Mouse (Mus musculus): Measurements from ENCODE around the gene Fam8a1. TPM values are rescaled to one million over a fixed set of nuclear protein-coding genes. Genes with fewer than 3 reads are reported as not detected.

Gene Fam8a1
- total and polyA plus RNA-seq, 3 experiments = 8.4 to 16.5 TPM; not detected in 1

DNA sequence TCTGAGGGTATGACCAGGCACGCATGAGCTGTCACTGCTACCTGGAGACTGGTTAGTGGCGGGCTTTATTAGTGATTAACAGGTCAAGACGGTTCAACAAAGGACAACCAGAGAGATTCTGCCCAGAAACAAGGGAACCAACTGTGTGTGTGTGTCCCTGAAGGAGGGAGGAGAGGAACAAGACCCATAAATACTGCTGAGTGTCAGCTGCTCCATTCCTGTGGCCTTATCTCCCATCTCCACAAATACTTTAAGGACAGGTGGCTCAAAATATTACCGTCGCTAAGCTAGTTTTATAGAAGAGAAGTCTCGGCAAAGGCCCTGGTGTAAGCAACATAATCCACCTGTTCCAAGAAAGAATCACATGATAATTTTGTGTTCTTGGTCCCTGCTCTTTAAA is 39.9 kb upstream of the Fam8a1 start:
- Histone ChIP-seq H3K27me3 (ENCODE audit: control insufficient read depth in 1 of 2, insufficient read depth in 2 of 2, low read length in 2 of 2) (no peaks in the 10 kb centered on the region), H3K27ac (ENCODE audit: control insufficient read depth, low read depth, low read length) (no peak overlapping the region)
- no peak for TF ChIP-seq MYB (IDR thresholded peaks at IDR 0.05; ENCODE audit: low read depth, low read length)
- TF ChIP-seq MEF2A (IDR thresholded peaks at IDR 0.05; ENCODE audit: extremely low read depth, insufficient replicate concordance, low read depth, low read length, poor library complexity, severe bottlenecking) = no peak
- TF ChIP-seq HCFC1 (IDR thresholded peaks at IDR 0.05; ENCODE audit: low read depth, low read length) = no peak
- no peak for TF ChIP-seq KAT2A (conservative IDR thresholded peaks at IDR 0.05; ENCODE audit: low read depth, low read length)
- TF ChIP-seq USF2 (IDR thresholded peaks at IDR 0.05; ENCODE audit: borderline replicate concordance in 1 of 2, insufficient read depth in 1 of 2, low read depth in 1 of 2, low read length in 2 of 2) = no peak
- no peak for TF ChIP-seq TAL1 (IDR thresholded peaks at IDR 0.05; ENCODE audit: low read length)
- TF ChIP-seq UBTF (IDR thresholded peaks at IDR 0.05; ENCODE audit: borderline replicate concordance, insufficient read depth, low read depth, low read length) = no peak

DNA sequence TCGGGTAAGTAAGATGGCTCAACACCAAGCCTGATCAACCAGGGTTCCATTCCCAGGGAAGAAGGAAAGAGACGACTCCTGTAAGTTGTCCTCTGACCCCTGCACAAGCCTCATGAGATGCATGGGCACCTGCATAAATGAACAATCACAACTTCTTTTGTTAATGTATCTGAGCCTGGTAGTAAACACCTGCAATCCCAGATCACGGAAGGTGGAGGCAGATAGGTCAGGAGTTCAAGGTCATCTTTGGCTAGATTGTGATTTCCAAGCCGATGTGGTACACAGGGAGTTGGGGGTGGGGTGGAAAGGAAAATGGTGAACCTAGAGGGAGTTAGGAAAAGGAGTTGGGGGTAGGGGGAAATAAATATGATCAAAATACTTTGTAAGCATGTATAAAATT is 36.5 kb upstream of the Fam8a1 start:
- H3K27ac ChIP-seq (ENCODE audit: control insufficient read depth, low read depth, low read length) = no peak overlapping the region
- TF ChIP-seq TCF12 (IDR thresholded peaks at IDR 0.05; ENCODE audit: low read depth, low read length) (no peak), MAZ (IDR thresholded peaks at IDR 0.05; ENCODE audit: low read depth, low read length) (no peak), USF2 (IDR thresholded peaks at IDR 0.05; ENCODE audit: borderline replicate concordance in 1 of 2, insufficient read depth in 1 of 2, low read depth in 1 of 2, low read length in 2 of 2) (no peak), RCOR1 (IDR thresholded peaks at IDR 0.05; ENCODE audit: low read depth, low read length) (no peak), USF1 (IDR thresholded peaks at IDR 0.05; ENCODE audit: low read depth, low read length) (no peak), NELFE (IDR thresholded peaks at IDR 0.05; ENCODE audit: low read depth, low read length) (no peak), KAT2A (conservative IDR thresholded peaks at IDR 0.05; ENCODE audit: low read depth, low read length) (no peak), MXI1 (IDR thresholded peaks at IDR 0.05; ENCODE audit: low read depth, low read length) (no peak), EP300 (IDR thresholded peaks at IDR 0.05; ENCODE audit: low read depth in 1 of 2, low read length in 2 of 2) (no peak), NRF1 (IDR thresholded peaks at IDR 0.05; ENCODE audit: insufficient read depth, low read depth, low read length, poor library complexity, severe bottlenecking) (no peak), ELF1 (IDR thresholded peaks at IDR 0.05; ENCODE audit: low read depth, low read length) (no peak), POLR2AphosphoS5 (IDR thresholded peaks at IDR 0.05; ENCODE audit: borderline replicate concordance, low read depth, low read length) (no peak), UBTF (IDR thresholded peaks at IDR 0.05; ENCODE audit: borderline replicate concordance, insufficient read depth, low read depth, low read length) (no peak), ZKSCAN1 (IDR thresholded peaks at IDR 0.05; ENCODE audit: low read depth, low read length) (no peak), SIN3A (IDR thresholded peaks at IDR 0.05; ENCODE audit: low read length) (no peak), GABPA (IDR thresholded peaks at IDR 0.05; ENCODE audit: low read depth, low read length) (no peak)
- no peaks in the 10 kb centered on the region for H3K27me3 ChIP-seq (ENCODE audit: control insufficient read depth in 1 of 2, insufficient read depth in 2 of 2, low read length in 2 of 2)
- H3K79me2 ChIP-seq (ENCODE audit: control insufficient read depth, insufficient read depth, low read length, poor library complexity) = no peaks in the 10 kb centered on the region
- no peaks in the 10 kb centered on the region for H3K36me3 ChIP-seq (ENCODE audit: control insufficient read depth in 1 of 2, insufficient read depth in 2 of 2, low read length in 2 of 2)
- H3K9me3 ChIP-seq (replicated peaks; ENCODE audit: insufficient read depth, low read length) = no peaks in the 10 kb centered on the region
- H3K9ac ChIP-seq (ENCODE audit: control insufficient read depth, low read depth, low read length, poor library complexity, severe bottlenecking) = no peak overlapping the region
- H3K4me3 ChIP-seq (ENCODE audit: control insufficient read depth in 1 of 2, insufficient read depth in 1 of 2, low read depth in 2 of 2, low read length in 2 of 2) = no peak overlapping the region
- DNase-seq (ENCODE audit: low read depth, low spot score) = no peak
- no peaks in the 10 kb centered on the region for H3K4me1 ChIP-seq (ENCODE audit: control insufficient read depth in 1 of 2, insufficient read depth in 2 of 2, low read length in 2 of 2)

More for the DNA sequence above, 39.9 kb upstream of the Fam8a1 start:
- no peak overlapping the region for H3K4me3 ChIP-seq (ENCODE audit: control insufficient read depth in 1 of 2, insufficient read depth in 1 of 2, low read depth in 2 of 2, low read length in 2 of 2)
- H3K9ac ChIP-seq (ENCODE audit: control insufficient read depth, low read depth, low read length, poor library complexity, severe bottlenecking) = no peak overlapping the region
- no peaks in the 10 kb centered on the region for H3K36me3 ChIP-seq (ENCODE audit: control insufficient read depth in 1 of 2, insufficient read depth in 2 of 2, low read length in 2 of 2)
- no peaks in the 10 kb centered on the region for H3K79me2 ChIP-seq (ENCODE audit: control insufficient read depth, insufficient read depth, low read length, poor library complexity)
- H3K4me1 ChIP-seq (ENCODE audit: control insufficient read depth in 1 of 2, insufficient read depth in 2 of 2, low read length in 2 of 2) = no peaks in the 10 kb centered on the region
- H3K9me3 ChIP-seq (replicated peaks; ENCODE audit: insufficient read depth, low read length) = no peaks in the 10 kb centered on the region
- no peak for DNase-seq (ENCODE audit: low read depth, low spot score)

Data from MEL (cell line).